Mouse (Mus musculus) bone marrow, adult 2 months (tissue): ENCODE results near the gene Arhgef16. TPM values are rescaled to one million over a fixed set of nuclear protein-coding genes. Genes with fewer than 3 reads are reported as not detected.

Experiments
- H3K27ac ChIP-seq: fragments of 200-500 bp; 2 replicates; pipeline ENCODE4 v1.5.1; 2012; ENCODE audit warnings: low read depth, mild to moderate bottlenecking, control low read depth, inconsistent platforms, low read length; ENCODE audit not compliant: control insufficient read depth, poor library complexity, insufficient read depth
- H3K4me1 ChIP-seq: fragments of 200-500 bp; 2 replicates; pipeline ENCODE4 v1.6.1; 2011; ENCODE audit warnings: low read length; ENCODE audit not compliant: control insufficient read depth, insufficient read depth
- H3K4me3 ChIP-seq: fragments of 200-500 bp; replicated peaks from 2 replicates; pipeline ENCODE3; 2011; ENCODE audit warnings: mild to moderate bottlenecking, low read depth, low read length, control low read depth; ENCODE audit not compliant: control insufficient read depth
- CTCF ChIP-seq: fragments of 200-500 bp; IDR thresholded peaks from 2 replicates; pipeline ENCODE4 v1.5.1; 2011; ENCODE audit warnings: low read length, control low read depth; ENCODE audit not compliant: control insufficient read depth, insufficient read depth
- POLR2A ChIP-seq: fragments of 200-500 bp; IDR thresholded peaks from 2 replicates; pipeline ENCODE4 v1.6.1; 2011; ENCODE audit warnings: low read depth, mild to moderate bottlenecking, control low read depth, low read length, borderline replicate concordance; ENCODE audit not compliant: control insufficient read depth
- WGBS: fragments of 180-500 bp; shearing (Covaris S2); methylation state at CpG from one replicate; pipeline ENCODE4 v1.1.7; 2018; 5-methylcytosine and 5-hydroxymethylcytosine counted together
- polyA plus RNA-seq: library from polyadenylated mRNA; stranded (reverse); fragments of >200 nt; gene quantifications from 2 replicates; pipeline ENCODE4 v1.2.4, GENCODE M21; 2011; ENCODE audit warnings: low replicate concordance; ENCODE audit not compliant: missing spikeins, insufficient read depth, insufficient read length

Arhgef16 gene
- polyA plus RNA-seq, 1 experiment: 1.7 TPM

DNA sequence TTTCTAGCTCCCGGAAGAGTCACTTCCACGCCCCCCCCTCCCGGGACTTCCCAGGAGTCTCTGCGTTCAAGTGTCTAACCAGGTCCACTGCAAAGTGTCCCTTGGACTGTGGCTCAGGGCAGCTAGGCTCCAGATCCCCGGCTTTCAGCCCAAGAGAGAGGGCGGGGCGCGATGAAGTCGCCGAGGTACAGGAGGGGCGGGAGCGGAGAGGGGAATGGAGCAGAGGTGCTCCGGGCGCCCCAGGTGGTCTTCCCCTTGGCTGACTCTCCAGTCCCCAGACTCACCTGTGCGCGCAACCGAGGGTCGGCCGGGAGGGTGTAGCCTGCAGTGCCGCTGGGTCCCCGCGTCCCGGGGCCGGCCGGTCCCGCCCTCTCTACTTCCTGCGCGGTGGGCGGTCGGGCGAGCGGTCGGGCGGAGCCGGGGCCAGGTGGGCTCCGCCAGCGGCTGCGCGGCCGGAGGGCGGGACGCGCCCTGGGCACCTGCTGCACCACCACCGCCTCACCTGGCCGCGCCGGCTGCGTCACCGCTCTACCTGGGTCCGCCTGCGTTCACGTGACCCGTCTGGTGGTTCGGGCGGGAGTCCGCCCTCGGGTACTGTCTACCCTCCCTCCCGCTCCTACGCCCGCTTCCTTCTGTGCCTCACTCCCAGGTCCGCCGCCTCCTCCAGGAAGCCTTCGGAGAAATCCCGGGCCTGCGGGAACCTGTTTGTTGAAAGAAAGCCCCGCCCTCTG is 1.8 kb downstream of the Arhgef16 start:
- H3K4me1 ChIP-seq: no peaks in the 10 kb centered on the region
- WGBS: 3% methylated on average over 66 of the region's 66 CpGs
- H3K4me3 ChIP-seq: no peak overlapping the region
- no peak overlapping the region for H3K27ac ChIP-seq
- TF ChIP-seq POLR2A: no peak
- no peak for TF ChIP-seq CTCF

- H3K27ac ChIP-seq: no peak overlapping the region
Measured at GRCm38 (mm10) chr4:154297761-154298160, 3.7 kb downstream of the Arhgef16 start.

DNA sequence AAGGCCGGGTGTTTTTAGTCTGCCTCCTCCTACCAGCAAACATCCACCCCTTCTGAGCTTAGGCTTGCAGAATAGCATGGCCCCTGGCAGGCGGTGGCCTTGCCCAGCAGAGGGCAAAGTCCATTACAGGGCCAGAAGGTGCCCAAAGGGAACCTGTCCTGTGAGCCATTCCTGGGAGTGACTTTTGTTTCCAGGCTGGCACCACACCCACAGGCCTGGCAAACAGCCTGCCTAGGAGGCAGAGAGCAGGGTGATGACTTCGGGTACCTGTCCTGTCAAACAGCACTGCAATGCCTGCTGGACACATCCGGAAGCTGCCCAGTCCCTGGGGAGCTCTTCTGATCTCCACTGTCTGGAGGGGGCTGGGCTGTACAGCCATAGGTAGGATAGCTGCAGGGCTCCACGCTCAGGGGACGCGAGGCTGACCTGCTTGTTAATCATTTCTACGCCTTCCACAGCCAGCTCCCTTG is 7.2 kb downstream of the Arhgef16 start:
- Histone ChIP-seq H3K4me1 (no peaks in the 10 kb centered on the region), H3K27ac (no peak overlapping the region), H3K4me3 (no peak overlapping the region)
- WGBS: 78% methylated on average over 8 of the region's 8 CpGs
- no peak for TF ChIP-seq POLR2A
- no peak for TF ChIP-seq CTCF

More at GRCm38 (mm10) chr4:154297761-154298160, 3.7 kb downstream of the Arhgef16 start:
- WGBS: 37% methylated on average over 9 of the region's 9 CpGs
- no peaks in the 10 kb centered on the region for H3K4me1 ChIP-seq
- no peak for TF ChIP-seq CTCF
- TF ChIP-seq POLR2A: no peak
- H3K4me3 ChIP-seq: no peak overlapping the region

GRCm38 (mm10) chr4:154293735-154294201 is 7.7 kb downstream of the Arhgef16 start:
- H3K27ac ChIP-seq: no peak overlapping the region

DNA sequence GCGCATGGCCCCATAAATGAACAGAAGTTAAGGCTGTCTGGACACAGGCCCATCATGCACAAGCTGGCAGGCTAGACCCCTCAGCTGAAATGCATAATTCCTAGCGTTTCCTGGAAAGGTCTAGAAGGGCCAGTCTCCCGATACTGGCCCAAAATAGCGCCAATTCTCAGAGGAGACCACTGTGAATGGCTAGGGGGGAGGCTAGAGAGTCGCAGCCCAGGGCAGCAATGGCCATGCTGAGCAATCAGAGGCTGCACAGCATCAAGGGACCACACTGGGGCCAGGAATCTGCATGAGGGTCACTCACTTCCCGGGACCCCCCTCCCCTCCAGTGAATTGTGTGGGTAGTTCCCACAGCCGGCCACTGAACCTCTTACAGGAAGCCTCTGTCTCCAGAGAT is 17.8 kb downstream of the Arhgef16 start:
- whole genome bisulfite sequencing: 63% methylated on average over 7 of the region's 7 CpGs
- no peak overlapping the region for H3K4me3 ChIP-seq

More at GRCm38 (mm10) chr4:154293735-154294201, 7.7 kb downstream of the Arhgef16 start:
- H3K4me3 ChIP-seq: no peak overlapping the region
- H3K4me1 ChIP-seq: no peaks in the 10 kb centered on the region
- 72% methylated on average over 4 of the region's 4 CpGs for WGBS
- no peak for TF ChIP-seq CTCF
- TF ChIP-seq POLR2A: no peak

GRCm38 (mm10) chr4:154279481-154279880 is 22.0 kb downstream of the Arhgef16 start:
- no peak for TF ChIP-seq CTCF
- Histone ChIP-seq H3K27ac (no peak overlapping the region), H3K4me1 (no peaks in the 10 kb centered on the region), H3K4me3 (no peak overlapping the region)
- WGBS: 37% methylated on average over 9 of the region's 9 CpGs

More for the DNA sequence above, 17.8 kb downstream of the Arhgef16 start:
- TF ChIP-seq CTCF (no peak), POLR2A (no peak)
- Histone ChIP-seq H3K4me1 (no peaks in the 10 kb centered on the region), H3K27ac (no peak overlapping the region)

- 66% methylated on average over 3 of the region's 3 CpGs for WGBS
- H3K27ac ChIP-seq: no peak overlapping the region
Measured at GRCm38 (mm10) chr4:154273000-154273399, 28.5 kb downstream of the Arhgef16 start.

DNA sequence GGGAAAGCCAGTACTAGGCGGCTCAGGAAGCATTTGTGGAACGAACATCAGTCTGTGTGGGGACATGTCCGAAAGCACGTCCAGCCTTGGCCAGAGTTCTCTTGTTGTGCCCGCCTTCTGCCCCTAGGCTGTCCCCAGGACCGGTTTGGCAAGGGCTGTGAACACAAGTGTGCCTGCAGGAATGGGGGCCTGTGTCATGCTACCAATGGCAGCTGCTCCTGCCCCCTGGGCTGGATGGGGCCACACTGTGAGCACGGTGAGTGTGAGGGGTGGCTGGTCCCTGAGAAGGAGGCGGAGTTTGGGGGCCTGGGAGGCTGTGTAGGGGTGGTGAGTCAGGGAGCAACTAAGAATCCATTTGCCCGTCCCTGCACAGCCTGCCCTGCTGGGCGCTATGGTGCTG is 32.0 kb downstream of the Arhgef16 start:
- WGBS: 72% methylated on average over 10 of the region's 10 CpGs
- no peak for TF ChIP-seq CTCF
- TF ChIP-seq POLR2A: no peak

More at GRCm38 (mm10) chr4:154273000-154273399, 28.5 kb downstream of the Arhgef16 start:
- H3K4me3 ChIP-seq: no peak overlapping the region
- no peaks in the 10 kb centered on the region for H3K4me1 ChIP-seq
- no peak for TF ChIP-seq POLR2A
- peak; percentile 45; the same call in 1 of the 2 replicates for TF ChIP-seq CTCF

More for the DNA sequence above, 32.0 kb downstream of the Arhgef16 start:
- Histone ChIP-seq H3K4me3 (no peak overlapping the region), H3K27ac (no peak overlapping the region; the same call in 1 of the 2 replicates), H3K4me1 (no peaks in the 10 kb centered on the region)
